Mouse (Mus musculus) hindbrain, embryonic 13.5 days (tissue): Measurements from ENCODE around the gene Adamts17. TPM values are rescaled to one million over a fixed set of nuclear protein-coding genes. Genes with fewer than 3 reads are reported as not detected.

Source experiments
- ATAC-seq: fragments of 200-750 bp; cut with Nextera tagmentation; 2 replicates; pipeline ENCODE4 v1.8.0; 2017; ENCODE audit warnings: moderate TSS enrichment; ENCODE audit not compliant: low FRiP score
- H3K27ac ChIP-seq: fragments of 300-500 bp; sonication (generic); 2 replicates; pipeline ENCODE4 v1.5.1; 2015; ENCODE audit warnings: inconsistent platforms, mild to moderate bottlenecking, moderate library complexity
- H3K27me3 ChIP-seq: fragments of 300-500 bp; sonication (generic); 2 replicates; pipeline ENCODE4 v1.6.1; 2015; ENCODE audit warnings: mild to moderate bottlenecking, inconsistent platforms
- H3K36me3 ChIP-seq: fragments of 300-500 bp; sonication (generic); 2 replicates; pipeline ENCODE4 v1.6.1; 2015; ENCODE audit warnings: mild to moderate bottlenecking, inconsistent platforms
- H3K4me1 ChIP-seq: fragments of 300-500 bp; sonication (generic); replicated peaks from 2 replicates; pipeline ENCODE4 v1.6.1; 2015; ENCODE audit warnings: inconsistent platforms
- H3K4me2 ChIP-seq: fragments of 300-500 bp; sonication (generic); 2 replicates; pipeline ENCODE4 v1.6.1; 2015; ENCODE audit warnings: inconsistent platforms, mild to moderate bottlenecking, moderate library complexity
- H3K4me3 ChIP-seq: fragments of 300-500 bp; sonication (generic); 2 replicates; pipeline ENCODE4 v1.5.1; 2015; ENCODE audit warnings: mild to moderate bottlenecking, inconsistent platforms
- H3K9ac ChIP-seq: fragments of 300-500 bp; sonication (generic); 2 replicates; pipeline ENCODE4 v1.6.1; 2015; ENCODE audit warnings: mild to moderate bottlenecking, inconsistent platforms
- H3K9me3 ChIP-seq: fragments of 300-500 bp; sonication (generic); 2 replicates; pipeline ENCODE4 v1.6.1; 2016; ENCODE audit warnings: inconsistent platforms
- WGBS: fragments of 180-500 bp; shearing (Covaris S2); methylation state at CpG from one replicate; pipeline ENCODE4 v1.1.7; 2015; 5-methylcytosine and 5-hydroxymethylcytosine counted together
- polyA plus RNA-seq: library from polyadenylated mRNA; unstranded; fragments of >200 nt; fragmentation: Nextera tagmentation; extraction: Ambion mirVana; gene quantifications from 2 replicates; pipeline ENCODE4 v1.2.1, GENCODE M21; 2015

The Adamts17 gene
- polyA plus RNA-seq, 1 experiment from 2014 or later = 2.1 TPM

DNA sequence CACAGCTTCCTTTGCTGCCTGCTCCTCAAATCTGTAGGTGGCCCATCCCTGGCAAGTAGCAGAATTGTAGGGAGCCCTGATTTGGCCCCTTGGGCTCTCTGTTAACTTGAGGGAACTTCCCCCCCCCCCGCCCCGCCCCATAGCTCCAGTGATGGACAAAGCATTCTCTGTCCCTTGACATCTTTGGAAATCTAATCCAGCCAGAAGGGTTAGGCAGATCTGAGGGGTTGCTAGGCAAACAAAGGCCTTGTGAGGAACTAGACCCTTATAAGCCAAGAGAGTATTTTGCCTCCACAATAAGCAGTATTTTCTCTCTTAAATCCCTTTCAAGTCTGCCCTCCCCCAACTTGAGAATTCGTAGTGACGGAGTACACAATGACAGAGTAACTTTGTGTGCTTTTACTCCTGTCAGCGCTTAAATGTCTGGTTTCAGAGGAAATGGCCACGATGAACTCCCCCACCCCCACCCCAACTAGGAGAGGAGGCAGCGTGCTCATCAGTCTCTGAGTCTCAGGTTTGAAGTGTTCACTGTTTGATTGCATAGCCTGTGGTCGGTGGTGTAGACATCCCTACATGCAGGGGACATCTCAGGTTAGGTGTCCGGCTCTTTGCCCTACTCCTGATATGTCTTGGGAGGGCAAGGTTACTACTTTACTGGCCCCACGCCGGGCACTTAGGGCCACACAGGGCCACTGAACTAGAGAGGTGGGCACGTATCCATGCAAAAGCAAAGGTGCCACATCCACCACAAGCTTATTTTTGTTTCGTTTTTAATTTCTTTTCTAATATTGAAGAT lies 99.7 kb downstream of the Adamts17 start:
- H3K36me3 ChIP-seq = no peaks in the 10 kb centered on the region
- H3K9ac ChIP-seq = no peak overlapping the region
- H3K27ac ChIP-seq = no peak overlapping the region
- H3K4me2 ChIP-seq = no peak overlapping the region
- H3K9me3 ChIP-seq = no peaks in the 10 kb centered on the region
- 75% methylated on average over 13 of the region's 13 CpGs for WGBS
- no peak overlapping the region for H3K4me3 ChIP-seq
- ATAC-seq = no peak
- H3K27me3 ChIP-seq = no peaks in the 10 kb centered on the region
- H3K4me1 ChIP-seq = peaks cover 8% of the 10 kb centered on the region; the same call in 1 of the 2 replicates

GRCm38 (mm10) chr7:66940761-66941160 lies 101.2 kb downstream of the Adamts17 start:
- peaks cover 3% of the 10 kb centered on the region; the same call in 1 of the 2 replicates for H3K4me1 ChIP-seq
- H3K36me3 ChIP-seq = no peaks in the 10 kb centered on the region
- no peak overlapping the region for H3K4me3 ChIP-seq
- no peaks in the 10 kb centered on the region for H3K27me3 ChIP-seq
- H3K9me3 ChIP-seq = no peaks in the 10 kb centered on the region
- no peak overlapping the region for H3K4me2 ChIP-seq
- H3K9ac ChIP-seq = no peak overlapping the region
- ATAC-seq = no peak
- no peak overlapping the region for H3K27ac ChIP-seq
- WGBS = 78% methylated on average over 4 of the region's 4 CpGs

DNA sequence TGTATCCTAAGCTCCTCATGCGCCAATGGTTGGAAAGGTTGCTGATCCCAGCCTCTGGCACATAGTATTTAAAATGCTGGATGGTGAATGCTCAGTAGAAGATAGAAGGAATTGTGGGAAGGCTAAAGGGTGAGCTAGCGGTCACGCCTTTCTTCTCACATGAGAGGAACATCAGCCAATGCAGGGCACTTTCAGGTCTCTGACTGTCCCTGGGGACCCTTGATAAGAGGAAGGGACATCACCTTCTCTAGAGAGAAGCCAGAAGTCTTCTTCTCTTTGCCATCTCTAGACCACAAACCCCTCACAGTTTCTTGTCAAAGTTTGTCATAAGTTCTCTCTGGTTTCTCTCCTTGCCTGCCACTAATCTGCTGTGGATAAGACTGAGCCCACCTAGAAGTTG lies 109.5 kb downstream of the Adamts17 start:
- no peaks in the 10 kb centered on the region for H3K36me3 ChIP-seq
- WGBS = 91% methylated on average over 3 of the region's 3 CpGs
- no peak overlapping the region for H3K4me2 ChIP-seq
- H3K4me1 ChIP-seq = no peaks in the 10 kb centered on the region
- no peak for ATAC-seq
- H3K9ac ChIP-seq = no peak overlapping the region
- no peak overlapping the region for H3K27ac ChIP-seq
- no peaks in the 10 kb centered on the region for H3K9me3 ChIP-seq
- H3K4me3 ChIP-seq = no peak overlapping the region
- no peaks in the 10 kb centered on the region for H3K27me3 ChIP-seq

DNA sequence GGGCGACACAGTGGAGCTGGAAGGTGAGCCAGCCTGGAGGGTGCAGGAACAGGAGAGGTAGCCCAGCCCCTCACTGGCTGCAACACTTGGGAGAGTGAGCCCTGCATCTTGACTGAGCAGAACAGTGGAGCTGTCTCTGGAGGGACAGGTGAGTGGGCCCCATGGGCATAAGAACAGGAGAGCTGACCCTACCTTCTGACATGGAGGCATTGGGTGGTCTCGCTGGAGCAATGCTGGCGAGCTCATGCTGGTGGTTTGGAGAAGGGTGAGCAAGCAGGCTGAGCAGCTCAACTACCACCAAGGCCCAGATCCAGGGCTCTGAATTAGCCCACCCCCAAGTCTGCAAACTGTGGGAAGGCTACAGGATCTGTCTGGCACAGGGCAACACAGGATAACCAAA lies 113.4 kb downstream of the Adamts17 start:
- no peak for ATAC-seq
- H3K4me1 ChIP-seq = 0 out of 2 replicates have a peak, but pooled peaks cover 9% of the 10 kb centered on the region
- H3K36me3 ChIP-seq = no peaks in the 10 kb centered on the region
- H3K4me2 ChIP-seq = no peak overlapping the region
- no peak overlapping the region for H3K4me3 ChIP-seq
- H3K9ac ChIP-seq = no peak overlapping the region
- H3K9me3 ChIP-seq = no peaks in the 10 kb centered on the region
- no peaks in the 10 kb centered on the region for H3K27me3 ChIP-seq
- H3K27ac ChIP-seq = no peak overlapping the region
- WGBS = 81% methylated on average over 3 of the region's 3 CpGs

- 0 out of 2 replicates have a peak, but pooled peaks cover 9% of the 10 kb centered on the region for H3K4me1 ChIP-seq
- no peak overlapping the region for H3K27ac ChIP-seq
- H3K4me2 ChIP-seq = no peak overlapping the region
- no peak for ATAC-seq
- H3K4me3 ChIP-seq = no peak overlapping the region
- H3K9me3 ChIP-seq = no peaks in the 10 kb centered on the region
- no peaks in the 10 kb centered on the region for H3K36me3 ChIP-seq
- 85% methylated on average over 8 of the region's 8 CpGs for WGBS
- H3K9ac ChIP-seq = no peak overlapping the region
- no peaks in the 10 kb centered on the region for H3K27me3 ChIP-seq
Measured at GRCm38 (mm10) chr7:66954073-66954472, 114.5 kb downstream of the Adamts17 start.

DNA sequence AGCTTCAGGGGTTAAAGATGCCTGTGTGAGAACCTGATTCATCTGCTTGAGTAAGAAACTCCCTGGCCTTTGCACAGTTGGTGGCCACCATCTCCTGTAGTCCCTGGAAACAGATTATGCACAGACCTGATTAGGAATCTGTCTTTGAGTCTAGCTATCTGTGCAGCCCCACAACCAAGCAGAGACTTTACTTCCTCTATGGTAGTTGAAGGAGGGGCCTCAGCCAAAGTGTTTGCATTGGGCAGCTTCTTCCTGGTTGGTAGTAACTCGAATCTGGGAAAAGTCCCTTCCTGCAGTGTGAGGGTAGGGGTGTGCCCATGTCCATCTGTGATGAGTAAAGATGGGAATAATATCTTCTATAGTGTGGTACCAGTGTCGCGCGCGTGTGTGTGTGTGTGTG lies 115.2 kb downstream of the Adamts17 start:
- Histone ChIP-seq H3K4me1 (0 out of 2 replicates have a peak, but pooled peaks cover 9% of the 10 kb centered on the region), H3K4me2 (no peak overlapping the region), H3K9ac (no peak overlapping the region), H3K9me3 (no peaks in the 10 kb centered on the region), H3K36me3 (no peaks in the 10 kb centered on the region), H3K27ac (no peak overlapping the region), H3K4me3 (no peak overlapping the region), H3K27me3 (no peaks in the 10 kb centered on the region)
- WGBS = 91% methylated on average over 5 of the region's 5 CpGs
- no peak for ATAC-seq

- Histone ChIP-seq H3K4me1 (0 out of 2 replicates have a peak, but pooled peaks cover 9% of the 10 kb centered on the region), H3K9me3 (no peaks in the 10 kb centered on the region), H3K4me2 (no peak overlapping the region), H3K36me3 (no peaks in the 10 kb centered on the region), H3K4me3 (no peak overlapping the region), H3K27ac (peak overlapping the region; percentile 60), H3K27me3 (no peaks in the 10 kb centered on the region), H3K9ac (no peak overlapping the region)
- no peak for ATAC-seq
- WGBS = 54% methylated on average over 8 of the region's 8 CpGs
Measured at GRCm38 (mm10) chr7:66955455-66955919, 116.0 kb downstream of the Adamts17 start.

GRCm38 (mm10) chr7:66955978-66956377 lies 116.4 kb downstream of the Adamts17 start:
- peak overlapping the region; percentile 60 for H3K27ac ChIP-seq

GRCm38 (mm10) chr7:66957764-66958163 lies 118.2 kb downstream of the Adamts17 start:
- Histone ChIP-seq H3K9me3 (no peaks in the 10 kb centered on the region), H3K27me3 (no peaks in the 10 kb centered on the region), H3K9ac (no peak overlapping the region), H3K36me3 (no peaks in the 10 kb centered on the region), H3K4me1 (0 out of 2 replicates have a peak, but pooled peaks cover 9% of the 10 kb centered on the region), H3K27ac (no peak overlapping the region), H3K4me3 (no peak overlapping the region), H3K4me2 (no peak overlapping the region)
- no peak for ATAC-seq
- 90% methylated on average over 7 of the region's 7 CpGs for WGBS

More at GRCm38 (mm10) chr7:66955978-66956377, 116.4 kb downstream of the Adamts17 start:
- H3K4me3 ChIP-seq = no peak overlapping the region
- H3K36me3 ChIP-seq = no peaks in the 10 kb centered on the region
- WGBS = 80% methylated on average over 2 of the region's 2 CpGs
- H3K4me1 ChIP-seq = 0 out of 2 replicates have a peak, but pooled peaks cover 9% of the 10 kb centered on the region
- H3K27me3 ChIP-seq = no peaks in the 10 kb centered on the region
- H3K4me2 ChIP-seq = no peak overlapping the region
- H3K9ac ChIP-seq = no peak overlapping the region
- no peaks in the 10 kb centered on the region for H3K9me3 ChIP-seq
- ATAC-seq = no peak

DNA sequence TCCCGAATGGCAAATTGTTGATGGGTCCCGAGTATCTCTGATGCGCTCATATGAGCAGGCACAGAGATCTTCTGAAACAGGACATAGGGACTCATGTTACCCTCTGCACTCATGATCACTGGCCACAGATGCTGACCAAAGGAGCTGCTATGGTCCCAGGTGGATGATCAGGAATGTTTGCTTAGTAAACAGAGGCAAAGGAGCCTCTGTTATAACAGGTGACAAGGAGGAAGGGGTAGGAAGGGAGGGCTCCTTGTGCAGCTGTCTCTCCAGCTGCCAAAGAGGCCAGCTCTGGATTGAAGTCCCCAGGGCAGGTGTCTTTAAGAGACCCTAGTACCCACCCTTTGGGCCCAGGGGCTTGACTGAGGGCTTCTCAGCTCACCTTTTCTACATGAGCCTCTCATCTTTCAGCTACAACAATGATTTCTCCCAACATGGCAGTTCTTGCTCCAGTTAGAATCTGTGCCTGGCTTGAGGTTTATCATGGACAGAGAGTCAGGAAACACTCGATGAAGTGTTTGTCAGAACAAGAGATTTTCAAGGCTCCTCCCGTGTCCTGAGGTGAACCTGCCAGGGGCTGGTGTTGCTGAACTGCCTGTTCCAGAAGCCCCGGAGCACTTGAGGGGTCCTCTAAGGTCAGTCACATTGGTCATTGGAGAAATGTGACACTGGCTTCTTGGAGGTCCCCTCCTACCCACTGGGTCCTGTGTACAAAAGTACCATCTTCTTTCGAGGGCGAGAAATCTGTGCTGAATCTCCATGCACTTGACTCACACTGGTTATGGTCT lies 120.9 kb downstream of the Adamts17 start:
- no peak overlapping the region for H3K4me2 ChIP-seq
- H3K9me3 ChIP-seq = no peaks in the 10 kb centered on the region
- no peaks in the 10 kb centered on the region for H3K36me3 ChIP-seq
- 84% methylated on average over 8 of the region's 8 CpGs for WGBS
- no peak overlapping the region for H3K9ac ChIP-seq
- H3K27ac ChIP-seq = no peak overlapping the region
- ATAC-seq = no peak
- H3K4me3 ChIP-seq = no peak overlapping the region
- peaks cover 9% of the 10 kb centered on the region; the same call in 1 of the 2 replicates for H3K4me1 ChIP-seq
- H3K27me3 ChIP-seq = no peaks in the 10 kb centered on the region

DNA sequence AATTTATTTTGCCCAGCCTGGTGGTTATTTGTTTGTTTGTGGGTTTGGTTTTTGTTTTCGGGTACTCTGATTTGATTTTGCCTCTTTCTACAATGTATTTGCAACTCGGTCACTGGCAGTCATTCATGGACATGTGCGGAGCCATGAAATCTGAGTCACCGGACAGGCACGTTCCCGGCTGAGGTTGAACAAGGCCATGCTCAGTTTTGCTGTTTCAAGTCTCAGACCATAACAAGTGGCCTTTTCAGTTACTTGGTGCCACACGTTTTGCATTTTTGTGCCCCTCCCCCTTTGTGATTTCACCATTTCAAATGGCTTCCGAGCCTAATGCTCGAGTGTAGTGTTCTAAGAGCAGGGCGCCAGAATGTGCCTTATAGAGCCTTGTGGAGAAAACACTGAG lies 123.2 kb downstream of the Adamts17 start:
- no peaks in the 10 kb centered on the region for H3K9me3 ChIP-seq

GRCm38 (mm10) chr7:66963541-66963940 lies 124.0 kb downstream of the Adamts17 start:
- ATAC-seq = no peak
- no peak overlapping the region for H3K27ac ChIP-seq
- peaks cover 33% of the 10 kb centered on the region for H3K4me1 ChIP-seq
- H3K9me3 ChIP-seq = no peaks in the 10 kb centered on the region
- no peak overlapping the region for H3K4me2 ChIP-seq
- no peaks in the 10 kb centered on the region for H3K27me3 ChIP-seq
- no peaks in the 10 kb centered on the region for H3K36me3 ChIP-seq
- H3K4me3 ChIP-seq = no peak overlapping the region
- WGBS = 89% methylated on average over 8 of the region's 8 CpGs
- H3K9ac ChIP-seq = no peak overlapping the region

More for the DNA sequence above, 123.2 kb downstream of the Adamts17 start:
- H3K27me3 ChIP-seq = no peaks in the 10 kb centered on the region
- no peaks in the 10 kb centered on the region for H3K36me3 ChIP-seq
- no peak overlapping the region for H3K4me2 ChIP-seq
- no peak overlapping the region for H3K4me3 ChIP-seq
- 71% methylated on average over 10 of the region's 10 CpGs for WGBS
- H3K4me1 ChIP-seq = peaks cover 25% of the 10 kb centered on the region
- no peak overlapping the region for H3K27ac ChIP-seq
- no peak for ATAC-seq
- H3K9ac ChIP-seq = no peak overlapping the region
